Mouse (Mus musculus) heart, postnatal 0 days (tissue): Measurements from ENCODE around the gene Hmbs.

Experiments used
- CTCF ChIP-seq: IDR thresholded peaks from 2 replicates; pipeline ENCODE4 v1.5.1; 2016; ENCODE audit warnings: antibody characterized with exemption, control low read depth, low read depth
- EP300 ChIP-seq: IDR thresholded peaks from 2 replicates; pipeline ENCODE4 v1.6.1; 2016; ENCODE audit warnings: antibody characterized with exemption, low read depth

DNA sequence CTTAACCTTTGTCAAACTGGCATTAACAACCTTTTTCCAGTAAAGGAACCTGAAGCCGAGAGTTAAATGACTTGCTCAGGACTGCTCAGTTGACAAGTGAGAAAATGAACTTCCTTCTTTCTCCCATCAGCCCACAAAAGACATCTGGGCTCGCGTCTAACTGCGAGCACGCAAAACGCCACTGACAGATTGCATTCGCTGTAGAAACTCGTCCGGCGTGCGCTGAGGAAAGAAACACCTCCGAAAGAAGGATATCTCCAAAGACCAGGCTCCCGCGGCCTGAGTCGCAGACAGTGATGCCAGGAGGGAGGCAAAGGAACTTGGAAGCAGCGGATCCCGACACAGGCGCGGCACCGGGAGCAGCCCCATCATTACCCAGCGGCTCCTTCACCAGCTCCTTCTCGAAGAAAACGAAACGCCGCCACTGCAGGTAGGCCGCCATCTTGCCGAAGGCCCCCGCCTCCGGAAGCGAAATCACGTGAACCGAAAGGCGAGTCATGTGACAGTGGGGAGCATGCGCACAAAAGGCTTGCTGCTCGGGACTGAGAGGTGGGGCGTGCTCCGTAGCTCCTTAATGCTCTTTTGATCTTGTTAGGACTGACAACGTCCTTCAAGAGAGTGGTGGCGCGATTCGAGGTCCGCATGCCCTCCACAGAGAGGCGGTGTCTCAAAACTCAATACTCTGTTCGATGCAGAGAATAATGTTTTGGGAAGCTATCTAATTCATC is 17.3 kb upstream of the Hmbs start, which contains the start of gene Vps11:
- TF ChIP-seq CTCF (peak; percentile 9; the same call in 1 of the 2 replicates), EP300 (peak; percentile 74; the same call in 1 of the 2 replicates)
